Comparison of ENCODE assay signal across 29 mouse cellular contexts in genomic region chr7:99206364-99206763, GRCm38 (mm10). TPM values are rescaled to one million over a fixed set of nuclear protein-coding genes. Genes with fewer than 3 reads are reported as not detected.
DNase-seq lines count a peak whose midpoint lies in the region; ATAC-seq and TF ChIP-seq lines count a peak whose summit lies in the region.
"Had no signal": no experiment of that assay in that cellular context is flagged by ENCODE, and none has a peak within 500 bp of the region (broad histone marks: within the 10 kb centered on the region; RNA-seq: fewer than 3 reads in every experiment).

No protein-coding gene starts in this region.

- H3K27me3 ChIP-seq in intestine, embryonic 16.5 days (replicated peaks; ENCODE audit: control insufficient read depth, insufficient read depth, low read length) = no peaks in the 10 kb centered on the region
- H3K27me3 ChIP-seq in intestine, embryonic 15.5 days (replicated peaks) = no peaks in the 10 kb centered on the region
- no peaks in the 10 kb centered on the region for H3K27me3 ChIP-seq in intestine, postnatal 0 days (replicated peaks; ENCODE audit: control insufficient read depth, insufficient read depth, low read length)
- no peaks in the 10 kb centered on the region for H3K27me3 ChIP-seq in liver, embryonic 15.5 days
- no peaks in the 10 kb centered on the region for H3K27me3 ChIP-seq in small intestine, adult 2 months (ENCODE audit: control insufficient read depth, insufficient read depth, low read length)
- H3K27me3 ChIP-seq: embryonic facial prominence, embryonic 13.5 days; forebrain, embryonic 12.5 days; forebrain, embryonic 15.5 days; heart, embryonic 12.5 days; heart, embryonic 15.5 days had no signal

- TF ChIP-seq CTCF in intestine, postnatal 0 days (IDR thresholded peaks at IDR 0.05; ENCODE audit: low read depth) = no peak
- TF ChIP-seq CTCF in small intestine, adult 2 months (IDR thresholded peaks at IDR 0.05; ENCODE audit: extremely low read depth, insufficient read length, insufficient replicate concordance, low read depth, low read length) = no peak
- no peak for TF ChIP-seq CTCF in left cerebral cortex, adult 2 months (IDR thresholded peaks at IDR 0.05)

- TF ChIP-seq POLR2A in small intestine, adult 2 months (IDR thresholded peaks at IDR 0.05; ENCODE audit: low read depth, low read length) = no peak

- 57% methylated on average over 7 of the region's 7 CpGs for WGBS in intestine, embryonic 16.5 days
- WGBS in intestine, embryonic 15.5 days = 60% methylated on average over 7 of the region's 7 CpGs
- 48% methylated on average over 7 of the region's 7 CpGs for WGBS in intestine, postnatal 0 days
- 51% methylated on average over 7 of the region's 7 CpGs for WGBS in liver, embryonic 15.5 days (ENCODE audit: insufficient replicate concordance)
- WGBS in small intestine, adult 2 months = 60% methylated on average over 7 of the region's 7 CpGs

- no peaks in the 10 kb centered on the region for H3K36me3 ChIP-seq in intestine, embryonic 16.5 days (ENCODE audit: control insufficient read depth, insufficient read depth, low read length)
- no peaks in the 10 kb centered on the region for H3K36me3 ChIP-seq in intestine, embryonic 15.5 days
- no peaks in the 10 kb centered on the region for H3K36me3 ChIP-seq in intestine, postnatal 0 days (ENCODE audit: control insufficient read depth, insufficient read depth)
- H3K36me3 ChIP-seq in liver, embryonic 15.5 days (replicated peaks) = no peaks in the 10 kb centered on the region
- H3K36me3 ChIP-seq in small intestine, adult 2 months (ENCODE audit: control insufficient read depth, insufficient read depth, low read length) = no peaks in the 10 kb centered on the region
- H3K36me3 ChIP-seq: embryonic facial prominence, embryonic 10.5 days; embryonic facial prominence, embryonic 13.5 days; forebrain, embryonic 12.5 days; forebrain, embryonic 15.5 days; heart, embryonic 12.5 days; heart, embryonic 15.5 days; hindbrain, embryonic 10.5 days had no signal

- no peak overlapping the region for H3K4me2 ChIP-seq in intestine, embryonic 16.5 days (ENCODE audit: low read depth, low read length)
- H3K4me2 ChIP-seq in intestine, embryonic 15.5 days (replicated peaks) = no peak overlapping the region
- H3K4me2 ChIP-seq in intestine, postnatal 0 days (replicated peaks; ENCODE audit: low read depth) = no peak overlapping the region
- H3K4me2 ChIP-seq in liver, embryonic 15.5 days = no peak overlapping the region
- H3K4me2 ChIP-seq: embryonic facial prominence, embryonic 13.5 days; forebrain, embryonic 12.5 days; forebrain, embryonic 15.5 days; heart, embryonic 12.5 days; heart, embryonic 15.5 days had no signal

- no peaks in the 10 kb centered on the region for H3K9me3 ChIP-seq in intestine, embryonic 16.5 days (ENCODE audit: control insufficient read depth, low read length)
- no peaks in the 10 kb centered on the region for H3K9me3 ChIP-seq in intestine, embryonic 15.5 days
- no peaks in the 10 kb centered on the region for H3K9me3 ChIP-seq in intestine, postnatal 0 days (ENCODE audit: control insufficient read depth)
- no peaks in the 10 kb centered on the region for H3K9me3 ChIP-seq in liver, embryonic 15.5 days (replicated peaks)
- H3K9me3 ChIP-seq: embryonic facial prominence, embryonic 10.5 days; embryonic facial prominence, embryonic 13.5 days; forebrain, embryonic 12.5 days; forebrain, embryonic 15.5 days; heart, embryonic 12.5 days; heart, embryonic 15.5 days; hindbrain, embryonic 10.5 days had no signal

- H3K9ac ChIP-seq in intestine, embryonic 16.5 days (ENCODE audit: low read depth, low read length) = no peak overlapping the region
- H3K9ac ChIP-seq in intestine, embryonic 15.5 days = no peak overlapping the region
- no peak overlapping the region for H3K9ac ChIP-seq in intestine, postnatal 0 days (ENCODE audit: low read depth, low read length)
- no peak overlapping the region for H3K9ac ChIP-seq in liver, embryonic 15.5 days
- H3K9ac ChIP-seq: embryonic facial prominence, embryonic 13.5 days; forebrain, embryonic 12.5 days; forebrain, embryonic 15.5 days; heart, embryonic 12.5 days; heart, embryonic 15.5 days had no signal

- peak overlapping the region; percentile 2; the same call in 1 of the 2 replicates for H3K27ac ChIP-seq in intestine, embryonic 16.5 days (ENCODE audit: low read length)
- H3K27ac ChIP-seq in intestine, embryonic 15.5 days = no peak overlapping the region
- H3K27ac ChIP-seq in intestine, postnatal 0 days (ENCODE audit: low read depth, low read length) = peak overlapping the region; percentile 76
- no peak overlapping the region for H3K27ac ChIP-seq in liver, embryonic 15.5 days (replicated peaks)
- H3K27ac ChIP-seq in small intestine, adult 2 months (ENCODE audit: insufficient read depth, low read depth, low read length) = peak overlapping the region; percentile 46; the same call in 1 of the 2 replicates
- H3K27ac ChIP-seq in left cerebral cortex, adult 2 months = no peak overlapping the region
- H3K27ac ChIP-seq: embryonic facial prominence, embryonic 10.5 days; embryonic facial prominence, embryonic 13.5 days; forebrain, embryonic 12.5 days; forebrain, embryonic 15.5 days; heart, embryonic 15.5 days; hindbrain, embryonic 10.5 days had no signal

- no peak for DNase-seq in urinary bladder, postnatal 10 days (ENCODE audit: low spot score)
- no peak for DNase-seq in ovary, adult 18-20 months (ENCODE audit: low spot score)
- no peak for DNase-seq in left cerebral cortex, adult 2 months (ENCODE audit: extremely low spot score in 1 of 2, low spot score in 2 of 2)
- DNase-seq: adrenal gland, adult 8-10 months; adrenal gland, postnatal 25 days; cerebellum, adult 11-12 months; cerebellum, adult 8-10 months; cerebellum, postnatal 10 days; cerebellum, postnatal 36 days; embryo, embryonic 11 days; gastrocnemius, postnatal 25 days; heart, adult 18-20 months; heart, postnatal 10 days; heart, postnatal 36 days had no signal

- intact Hi-C loops in left cerebral cortex, adult 2 months (cut with DNase I) = no loop called here

- ATAC-seq in intestine, embryonic 16.5 days = 0 out of 2 replicates have a peak, but pooled peaks have one; percentile 22
- ATAC-seq in intestine, embryonic 15.5 days = no peak
- ATAC-seq in intestine, postnatal 0 days = peak; percentile 62
- peak; percentile 64 for ATAC-seq in liver, embryonic 15.5 days (ENCODE audit: insufficient read depth)
- ATAC-seq: activated CD4-positive, CD25-positive, alpha-beta regulatory T cell, adult 4 months; forebrain, embryonic 15.5 days had no signal

- no peak overlapping the region for H3K4me3 ChIP-seq in intestine, embryonic 16.5 days (ENCODE audit: low read length)
- H3K4me3 ChIP-seq in intestine, embryonic 15.5 days (replicated peaks) = no peak overlapping the region
- no peak overlapping the region for H3K4me3 ChIP-seq in intestine, postnatal 0 days (ENCODE audit: low read depth, low read length)
- no peak overlapping the region for H3K4me3 ChIP-seq in liver, embryonic 15.5 days (replicated peaks)
- H3K4me3 ChIP-seq in small intestine, adult 2 months (ENCODE audit: low read depth, low read length) = no peak overlapping the region
- no peak overlapping the region for H3K4me3 ChIP-seq in left cerebral cortex, adult 2 months
- H3K4me3 ChIP-seq: embryonic facial prominence, embryonic 10.5 days; embryonic facial prominence, embryonic 13.5 days; erythroblast, embryonic 14.5 days; forebrain, embryonic 12.5 days; forebrain, embryonic 15.5 days; heart, embryonic 12.5 days; heart, embryonic 15.5 days; hindbrain, embryonic 10.5 days had no signal

- H3K4me1 ChIP-seq in intestine, embryonic 16.5 days (ENCODE audit: control insufficient read depth, insufficient read depth, low read length) = peaks cover 7% of the 10 kb centered on the region
- peaks cover 8% of the 10 kb centered on the region; the same call in 1 of the 2 replicates for H3K4me1 ChIP-seq in intestine, embryonic 15.5 days (replicated peaks)
- H3K4me1 ChIP-seq in intestine, postnatal 0 days (replicated peaks; ENCODE audit: control insufficient read depth, insufficient read depth, low read length) = peaks cover 17% of the 10 kb centered on the region; the same call in 1 of the 2 replicates
- H3K4me1 ChIP-seq in liver, embryonic 15.5 days (replicated peaks) = peaks cover 26% of the 10 kb centered on the region
- peaks cover 2% of the 10 kb centered on the region; the same call in 1 of the 2 replicates for H3K4me1 ChIP-seq in small intestine, adult 2 months (ENCODE audit: control insufficient read depth, insufficient read depth, insufficient read length, low read length)
- H3K4me1 ChIP-seq: embryonic facial prominence, embryonic 13.5 days; forebrain, embryonic 12.5 days; forebrain, embryonic 15.5 days; hindbrain, embryonic 10.5 days had no signal

RNA-seq across cellular contexts. Expression of gene Dgat2, which starts 23.8 kb away (rescaled TPM):
- polyA plus RNA-seq in intestine, embryonic 16.5 days (2015; fragmentation: Nextera tagmentation; extraction: Ambion mirVana) = 325 and 488 TPM in 2 replicates
- polyA plus RNA-seq in intestine, embryonic 15.5 days (2015; fragmentation: Nextera tagmentation; extraction: Ambion mirVana) = 176 and 204 TPM in 2 replicates
- 1,614 and 1,691 TPM in 2 replicates for polyA plus RNA-seq in intestine, postnatal 0 days (2015; fragmentation: Nextera tagmentation; extraction: Ambion mirVana)
- 137 and 174 TPM in 2 replicates for polyA plus RNA-seq in liver, embryonic 15.5 days (2015; fragmentation: Nextera tagmentation; extraction: Ambion mirVana)
- 159 and 234 TPM in 2 replicates for polyA plus RNA-seq in small intestine, adult 2 months (2012; rRNA removed)
- total RNA-seq in left cerebral cortex, adult 2 months (2021) = 10 to 100 TPM; 55.7 to 57.8 TPM

RNA-seq across cellular contexts. Expression of gene Mogat2, which starts 32.1 kb away (rescaled TPM):
- polyA plus RNA-seq in intestine, embryonic 16.5 days (2015; fragmentation: Nextera tagmentation; extraction: Ambion mirVana) = 234 and 306 TPM in 2 replicates
- polyA plus RNA-seq in intestine, embryonic 15.5 days (2015; fragmentation: Nextera tagmentation; extraction: Ambion mirVana) = 120 and 142 TPM in 2 replicates
- 362 and 402 TPM in 2 replicates for polyA plus RNA-seq in intestine, postnatal 0 days (2015; fragmentation: Nextera tagmentation; extraction: Ambion mirVana)
- polyA plus RNA-seq in liver, embryonic 15.5 days (2015; fragmentation: Nextera tagmentation; extraction: Ambion mirVana) = 30.7 and 30.9 TPM in 2 replicates
- polyA plus RNA-seq in small intestine, adult 2 months (2012; rRNA removed) = 377 and 652 TPM in 2 replicates
- total RNA-seq in left cerebral cortex, adult 2 months (2021) = not detected
- total RNA-seq: gastrocnemius, adult 8-10 months; gastrocnemius, postnatal 25 days; heart, adult 18-20 months; heart, postnatal 10 days; heart, postnatal 36 days had no signal
- polyA plus RNA-seq: activated CD4-positive, CD25-positive, alpha-beta regulatory T cell, adult 4 months; erythroblast, embryonic 14.5 days had no signal

Comparison
In these comparisons a context has a peak if more than half of its experiments do, and no peak if none do; other contexts are left out.
1. H3K27ac ChIP-seq: peak in intestine, embryonic 16.5 days (single experiment), intestine, postnatal 0 days (single experiment) and small intestine, adult 2 months (single experiment); none in intestine, embryonic 15.5 days (single experiment), liver, embryonic 15.5 days (single experiment) and left cerebral cortex, adult 2 months (single experiment).